Mouse (Mus musculus) thymus, adult 2 months (tissue): ENCODE data around the gene Nsun5.

Experiments
- CTCF ChIP-seq: fragments of 200-500 bp; IDR thresholded peaks from 2 replicates; pipeline ENCODE4 v1.5.1; 2012; ENCODE audit warnings: mild to moderate bottlenecking, control low read depth, low read length, moderate library complexity, borderline replicate concordance; ENCODE audit not compliant: control insufficient read depth, poor library complexity, insufficient read depth; ENCODE audit errors: extremely low read depth
- POLR2A ChIP-seq: fragments of 200-500 bp; IDR thresholded peaks from 2 replicates; pipeline ENCODE4 v1.6.1; 2012; ENCODE audit warnings: mild to moderate bottlenecking, low read length, control low read depth, moderate library complexity; ENCODE audit not compliant: control insufficient read depth, poor library complexity, insufficient read depth; ENCODE audit errors: extremely low read depth

DNA sequence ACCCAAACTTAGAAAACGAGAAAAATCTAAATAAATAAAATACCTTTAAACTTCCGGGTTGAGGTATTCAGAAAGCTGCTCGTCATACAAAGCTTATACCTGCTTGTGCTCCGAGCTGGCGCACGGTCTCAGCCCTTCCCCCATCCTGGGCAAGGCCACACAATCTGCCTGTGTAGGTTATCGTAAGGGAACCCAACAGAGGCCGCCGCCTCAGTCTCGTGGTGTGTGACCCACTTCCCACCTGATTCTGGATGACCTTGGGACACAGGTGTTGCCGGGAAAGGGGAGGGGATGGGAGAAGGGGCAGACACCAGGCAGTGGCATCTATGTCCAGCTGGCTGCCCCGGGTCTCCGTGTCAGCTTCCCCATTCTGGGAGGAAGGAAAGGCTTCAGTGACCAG, 18.1 kb upstream of the Nsun5 start:
- TF ChIP-seq CTCF (no peak), POLR2A (no peak)
